Mouse (Mus musculus) thymus, adult 2 months (tissue): ENCODE results near the gene Rhog. TPM values are rescaled to one million over a fixed set of nuclear protein-coding genes. Genes with fewer than 3 reads are reported as not detected.

Experiments used
- DNase-seq: peaks from one replicate; pipeline ENCODE4 v3.0.0; 2021
- H3K27ac ChIP-seq: fragments of 200-500 bp; 2 replicates; pipeline ENCODE4 v1.5.1; 2012; ENCODE audit warnings: low read length, control low read depth; ENCODE audit not compliant: control insufficient read depth, insufficient read depth
- H3K27me3 ChIP-seq: fragments of 200-500 bp; 2 replicates; pipeline ENCODE4 v1.6.1; 2012; ENCODE audit warnings: mild to moderate bottlenecking, low read length, moderate library complexity, mixed read lengths; ENCODE audit not compliant: control insufficient read depth, insufficient read depth
- H3K36me3 ChIP-seq: fragments of 200-500 bp; 2 replicates; pipeline ENCODE4 v1.6.1; 2012; ENCODE audit warnings: mild to moderate bottlenecking, low read length, moderate library complexity; ENCODE audit not compliant: control insufficient read depth, insufficient read depth
- H3K4me1 ChIP-seq: fragments of 200-500 bp; replicated peaks from 2 replicates; pipeline ENCODE4 v1.6.1; 2012; ENCODE audit warnings: low read length; ENCODE audit not compliant: control insufficient read depth, insufficient read depth
- H3K4me3 ChIP-seq: fragments of 200-500 bp; 2 replicates; pipeline ENCODE4 v1.5.1; 2012; ENCODE audit warnings: mild to moderate bottlenecking, low read length, control low read depth, moderate library complexity; ENCODE audit not compliant: control insufficient read depth, insufficient read depth
- CTCF ChIP-seq: fragments of 200-500 bp; IDR thresholded peaks from 2 replicates; pipeline ENCODE4 v1.5.1; 2012; ENCODE audit warnings: mild to moderate bottlenecking, control low read depth, low read length, moderate library complexity, borderline replicate concordance; ENCODE audit not compliant: control insufficient read depth, poor library complexity, insufficient read depth; ENCODE audit errors: extremely low read depth
- POLR2A ChIP-seq: fragments of 200-500 bp; IDR thresholded peaks from 2 replicates; pipeline ENCODE4 v1.6.1; 2012; ENCODE audit warnings: mild to moderate bottlenecking, low read length, control low read depth, moderate library complexity; ENCODE audit not compliant: control insufficient read depth, poor library complexity, insufficient read depth; ENCODE audit errors: extremely low read depth
- WGBS: fragments of 180-500 bp; shearing (Covaris S2); methylation state at CpG from one replicate; pipeline ENCODE4 v1.1.7; 2018; 5-methylcytosine and 5-hydroxymethylcytosine counted together
- polyA plus RNA-seq: library from polyadenylated mRNA; depleted of rRNA; stranded (reverse); fragments of >200 nt; gene quantifications from 2 replicates; pipeline ENCODE4 v1.2.3, GENCODE M21; 2012

Gene Rhog
- polyA plus RNA-seq, 1 experiment, result 221 TPM

DNA sequence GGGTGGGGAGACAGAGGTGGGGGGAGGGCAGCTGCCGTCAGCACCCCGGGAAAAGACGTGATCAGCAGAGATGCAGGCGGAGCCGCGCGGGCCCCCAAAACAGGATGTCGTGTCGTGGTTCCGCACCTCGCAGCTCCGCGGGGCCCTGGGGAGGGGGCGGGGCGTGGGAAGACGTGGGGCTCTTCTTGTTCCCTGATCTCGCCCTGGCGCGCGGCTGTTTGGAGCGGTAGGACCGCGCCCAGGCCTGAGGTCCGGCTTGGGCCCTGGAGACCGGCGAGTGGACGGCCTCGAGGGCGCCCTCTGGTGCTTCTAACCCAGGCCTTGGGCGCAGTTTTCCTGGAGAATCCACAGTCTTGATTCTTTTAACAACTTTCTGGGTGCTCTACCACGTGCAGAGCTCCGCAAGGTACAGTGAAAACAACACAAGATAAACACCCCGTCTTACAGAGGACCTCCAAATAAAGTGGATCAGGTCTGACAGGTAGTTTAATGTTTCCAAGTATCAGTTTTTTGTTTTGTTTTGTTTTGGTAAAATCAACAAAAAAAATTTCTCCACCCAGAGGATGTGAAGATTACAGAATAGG lies 5.1 kb downstream of the Rhog start:
- peak overlapping the region; percentile 97 for H3K27ac ChIP-seq
- H3K27me3 ChIP-seq, result no peaks in the 10 kb centered on the region
- H3K36me3 ChIP-seq, result no peaks in the 10 kb centered on the region
- 0 out of 2 replicates have a peak, but pooled peaks have one; percentile 54 for TF ChIP-seq CTCF
- TF ChIP-seq POLR2A, result no peak; the same call in none of the 2 replicates
- under 1% methylated on average over 33 of the region's 33 CpGs for WGBS
- peak; percentile 94 for DNase-seq
- H3K4me3 ChIP-seq, result peak overlapping the region; percentile 84
- H3K4me1 ChIP-seq, result peaks cover 29% of the 10 kb centered on the region

DNA sequence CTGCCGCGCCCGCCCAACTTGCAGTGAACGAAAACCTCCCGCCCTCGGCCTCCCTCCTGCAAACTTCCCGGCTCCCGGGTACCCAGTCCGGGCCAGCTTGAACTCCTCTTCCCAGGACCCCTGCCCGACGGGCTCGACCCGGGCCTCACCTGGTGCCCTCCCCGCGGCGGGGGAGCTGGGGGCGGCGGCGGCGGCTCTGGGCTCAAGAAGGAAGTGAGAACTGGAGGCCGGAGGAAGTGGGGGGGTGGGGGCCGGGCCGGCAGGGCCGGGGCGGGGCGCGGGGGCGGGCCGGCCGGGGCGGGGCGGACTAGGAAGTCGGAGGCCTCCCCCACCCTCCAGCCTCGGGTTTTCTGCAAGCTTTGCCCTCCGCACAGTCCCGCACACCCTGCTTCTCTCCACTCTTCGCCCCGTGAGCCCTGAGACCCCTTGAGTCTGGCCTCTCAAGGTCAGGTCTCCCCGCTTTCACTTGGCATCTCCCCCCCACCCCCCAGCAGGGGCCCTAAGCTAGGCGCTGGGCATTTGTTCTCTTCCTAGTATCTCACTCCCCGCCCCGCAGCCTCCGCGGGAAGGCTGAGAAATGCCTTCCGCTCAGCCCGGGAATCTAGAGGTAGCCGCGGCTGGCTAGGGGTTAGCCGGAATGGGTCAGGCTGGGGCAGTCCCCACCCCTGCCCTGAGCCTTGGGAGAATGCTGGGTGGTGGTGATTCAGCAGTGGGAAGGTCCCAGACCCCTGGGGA lies 5.8 kb downstream of the Rhog start:
- DNase-seq, result peak; percentile 84
- under 1% methylated on average over 44 of the region's 49 CpGs for WGBS
- no peaks in the 10 kb centered on the region for H3K36me3 ChIP-seq
- no peaks in the 10 kb centered on the region for H3K27me3 ChIP-seq
- H3K4me1 ChIP-seq, result peaks cover 36% of the 10 kb centered on the region
- H3K27ac ChIP-seq, result peak overlapping the region; percentile 97
- TF ChIP-seq POLR2A, result peak; percentile 68
- TF ChIP-seq CTCF, result 0 out of 2 replicates have a peak, but pooled peaks have one; percentile 3
- H3K4me3 ChIP-seq, result peak overlapping the region; percentile 84

DNA sequence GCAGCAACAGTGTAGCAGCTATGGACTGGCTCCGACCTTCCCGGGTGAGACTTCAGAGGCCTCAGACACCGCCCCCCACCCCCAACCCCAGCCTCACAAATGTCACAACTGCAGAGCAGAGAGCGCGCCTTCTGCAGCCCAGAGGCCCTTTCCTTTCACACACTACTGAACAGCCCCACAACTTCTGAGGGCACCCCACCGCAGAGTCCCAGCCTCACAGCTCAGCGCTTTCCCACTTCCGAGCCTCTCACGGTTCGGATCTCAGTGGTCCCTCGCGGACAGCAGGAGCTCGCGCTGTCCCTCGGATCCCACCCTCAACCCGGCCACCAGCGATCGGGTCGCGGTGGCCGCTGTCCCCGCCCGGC lies 6.3 kb downstream of the Rhog start:
- DNase-seq, result peak; percentile 75
- WGBS, result 0% methylated on average over 23 of the region's 23 CpGs

DNA sequence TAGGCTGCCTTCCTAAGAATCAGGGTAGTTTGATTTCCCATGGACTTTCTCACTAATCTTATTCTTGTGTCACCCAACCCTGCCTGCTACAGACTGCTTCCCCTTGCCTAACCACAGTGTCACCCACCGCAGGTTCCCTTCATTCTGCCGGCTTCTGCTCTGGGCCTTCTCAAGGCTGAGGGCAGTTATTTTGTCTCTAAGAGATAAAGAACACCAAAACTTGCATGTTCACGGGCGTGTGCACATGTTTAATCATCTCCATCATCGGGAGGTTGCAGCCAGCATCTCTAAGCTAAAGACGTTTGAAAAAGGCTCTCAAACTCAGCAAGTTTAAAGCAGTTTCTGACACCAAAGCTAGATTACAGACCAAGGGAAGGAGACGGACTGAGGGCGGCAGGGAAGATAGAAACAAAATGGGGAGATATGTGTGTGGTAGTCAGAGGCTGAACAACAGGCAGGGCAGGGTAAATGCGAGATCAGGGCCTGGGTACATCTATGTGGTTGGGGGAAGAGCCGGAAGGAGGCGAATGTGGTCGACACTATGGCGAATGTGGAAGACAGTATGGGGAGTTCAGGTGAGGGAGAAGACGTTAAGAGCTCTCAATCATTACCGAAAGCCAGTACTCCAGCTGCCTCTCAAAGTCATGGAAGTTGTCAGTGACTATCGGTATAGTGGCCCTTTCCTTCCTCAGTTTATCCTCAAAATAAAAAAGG lies 7.0 kb downstream of the Rhog start:
- Histone ChIP-seq H3K4me3 (peak overlapping the region; percentile 84), H3K4me1 (peaks cover 46% of the 10 kb centered on the region), H3K36me3 (no peaks in the 10 kb centered on the region), H3K27ac (peak overlapping the region; percentile 92), H3K27me3 (no peaks in the 10 kb centered on the region)
- no peak for TF ChIP-seq CTCF
- TF ChIP-seq POLR2A, result no peak
- WGBS, result under 1% methylated on average over 16 of the region's 16 CpGs
- peak; percentile 48 for DNase-seq

More for the DNA sequence above, 6.3 kb downstream of the Rhog start:
- H3K4me1 ChIP-seq, result peaks cover 40% of the 10 kb centered on the region
- H3K27me3 ChIP-seq, result no peaks in the 10 kb centered on the region
- H3K27ac ChIP-seq, result peak overlapping the region; percentile 92
- TF ChIP-seq CTCF, result no peak
- peak; percentile 1; the same call in 1 of the 2 replicates for TF ChIP-seq POLR2A
- peak overlapping the region; percentile 84 for H3K4me3 ChIP-seq
- H3K36me3 ChIP-seq, result no peaks in the 10 kb centered on the region

DNA sequence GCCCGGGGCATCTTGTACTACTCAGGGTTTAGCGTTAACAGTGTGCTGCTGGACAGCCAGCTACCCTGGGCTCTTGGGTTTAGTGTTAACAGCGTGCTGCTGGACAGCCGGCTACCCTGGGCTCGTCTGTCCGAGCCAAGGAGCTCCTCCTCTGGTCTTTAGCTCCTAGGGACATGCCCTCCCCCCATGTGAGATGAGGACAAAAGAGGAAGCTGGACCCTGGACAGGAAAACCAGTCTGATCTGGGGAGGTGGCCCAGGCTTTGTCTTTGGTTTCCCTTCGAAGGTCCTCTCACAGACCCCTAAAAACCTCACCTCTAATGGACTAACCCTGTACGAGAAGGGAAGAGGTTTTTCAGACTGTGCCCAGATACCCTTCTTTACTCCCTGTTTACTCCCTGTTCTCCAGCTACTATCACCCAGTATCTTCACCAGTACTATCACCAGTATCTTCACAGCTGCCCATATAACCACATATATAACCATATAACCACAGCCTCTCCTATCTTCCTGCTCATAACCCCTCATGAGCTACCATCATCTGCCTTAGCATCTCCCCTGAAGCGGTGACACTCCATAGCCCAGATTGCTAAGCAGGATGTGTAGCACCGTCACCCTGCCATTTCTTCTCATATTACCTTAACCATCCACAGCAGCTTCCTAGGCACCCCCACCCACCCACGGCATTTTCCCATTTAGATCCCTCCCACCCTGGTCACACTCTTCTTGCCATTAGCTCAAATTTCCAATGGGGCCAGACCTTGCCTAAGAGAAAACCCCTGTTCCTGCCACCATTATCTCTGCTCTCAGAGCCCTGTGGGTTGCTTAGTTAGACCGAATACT lies 8.7 kb downstream of the Rhog start:
- Histone ChIP-seq H3K4me3 (peak overlapping the region; percentile 6; the same call in 1 of the 2 replicates), H3K27me3 (no peaks in the 10 kb centered on the region), H3K4me1 (peaks cover 49% of the 10 kb centered on the region), H3K36me3 (peaks cover 8% of the 10 kb centered on the region; the same call in 1 of the 2 replicates), H3K27ac (no peak overlapping the region)
- no peak for DNase-seq
- 28% methylated on average over 12 of the region's 12 CpGs for WGBS
- TF ChIP-seq CTCF, result no peak
- TF ChIP-seq POLR2A, result no peak
